Mouse (Mus musculus) cerebellum, postnatal 36 days (tissue): ENCODE measurements around the gene 2810459M11Rik.

Source experiments
- DNase-seq, 2 experiments: peaks; one replicate each; pipeline ENCODE4 v3.0.0; 2021 to 2022; ENCODE audit warnings: mixed read lengths in 2 of 2

The 2810459M11Rik gene

GRCm38 (mm10) chr1:86053198-86053921 is 7.7 kb downstream of the 2810459M11Rik start:
- DNase-seq, result peak; percentile 81 to 83

DNA sequence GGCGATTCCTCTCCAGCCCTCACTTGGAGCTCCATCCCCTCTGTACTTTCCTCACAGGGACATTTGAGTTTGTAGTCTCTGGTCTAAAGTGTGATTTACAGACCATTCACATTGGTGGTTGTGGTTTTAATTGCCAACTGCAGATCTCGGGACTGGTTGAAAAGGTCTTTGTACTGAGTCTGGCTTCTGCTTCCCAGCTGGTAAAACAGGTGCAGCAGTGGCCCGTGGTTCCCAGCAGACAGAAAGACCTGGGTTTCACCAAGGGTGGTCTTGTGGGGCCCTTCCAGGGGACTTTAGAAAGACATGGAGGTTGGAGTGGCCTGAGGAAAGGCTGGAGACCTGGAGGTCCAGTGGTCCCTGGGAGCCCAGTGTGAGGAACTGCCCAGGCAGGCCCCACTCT is 9.3 kb downstream of the 2810459M11Rik start:
- no peak for DNase-seq

GRCm38 (mm10) chr1:86056284-86056683 is 10.6 kb downstream of the 2810459M11Rik start:
- DNase-seq, result no peak

GRCm38 (mm10) chr1:86058856-86059769 is 13.4 kb downstream of the 2810459M11Rik start:
- peak; percentile 96 to 99 for DNase-seq

DNA sequence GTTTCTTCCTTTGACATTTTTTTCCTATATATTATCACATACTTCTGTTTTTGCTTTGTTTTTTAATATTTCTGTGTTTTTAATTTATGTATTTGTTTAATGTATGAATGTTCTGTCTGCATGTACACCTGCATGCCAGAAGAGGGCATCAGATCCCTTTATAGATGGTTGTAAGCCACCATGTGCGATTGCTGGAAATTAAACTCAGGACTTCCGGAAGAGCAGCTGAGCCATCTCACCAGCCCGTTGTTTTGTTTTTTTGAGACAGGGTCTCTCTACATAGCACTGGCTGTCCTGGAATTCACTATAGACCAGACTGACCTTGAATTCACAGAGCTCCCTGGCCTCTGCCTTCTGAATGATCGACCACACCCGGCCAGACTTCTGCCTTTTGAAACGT is 16.9 kb downstream of the 2810459M11Rik start:
- DNase-seq, result no peak

DNA sequence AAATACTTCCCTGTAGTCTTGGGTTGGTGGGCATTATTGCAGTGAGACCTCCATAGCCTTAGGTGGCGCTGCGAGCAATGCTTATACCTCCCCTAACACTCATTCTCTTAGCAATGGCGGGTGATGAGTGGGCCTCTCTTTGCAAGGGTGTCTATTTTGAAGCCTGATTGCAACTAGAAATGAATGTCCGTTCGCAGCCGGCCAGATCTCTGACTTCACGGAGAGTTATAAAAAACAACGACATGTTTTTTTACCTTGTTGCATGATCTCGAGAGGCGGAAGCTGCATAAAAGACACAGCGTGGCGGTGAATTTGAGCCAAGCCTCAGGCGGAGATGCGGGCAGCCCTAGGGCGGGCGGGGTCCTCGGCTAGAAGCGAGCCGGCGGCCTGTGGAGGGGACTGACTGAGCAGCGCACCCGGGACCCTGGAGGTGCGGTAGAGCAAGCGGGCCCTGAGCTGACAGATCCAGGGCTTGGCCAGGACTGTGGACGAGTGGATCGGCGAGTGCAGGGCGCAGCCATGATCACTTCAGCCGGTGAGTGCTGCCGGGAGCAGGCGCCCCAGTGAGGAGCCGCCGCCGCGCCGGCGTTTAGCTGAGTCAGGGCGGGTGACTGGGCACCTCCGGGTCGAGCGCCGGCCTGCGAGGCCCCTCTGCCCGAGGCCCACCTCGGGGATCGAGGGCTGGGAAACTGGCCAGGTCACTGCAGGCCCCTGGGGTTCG is 18.8 kb downstream of the 2810459M11Rik start, which contains the start of gene Psmd1:
Gene Psmd1 (plus strand): TSS at position 117 of the 721 bp plus-strand sequence.
- peak; percentile 88 to 94 for DNase-seq

DNA sequence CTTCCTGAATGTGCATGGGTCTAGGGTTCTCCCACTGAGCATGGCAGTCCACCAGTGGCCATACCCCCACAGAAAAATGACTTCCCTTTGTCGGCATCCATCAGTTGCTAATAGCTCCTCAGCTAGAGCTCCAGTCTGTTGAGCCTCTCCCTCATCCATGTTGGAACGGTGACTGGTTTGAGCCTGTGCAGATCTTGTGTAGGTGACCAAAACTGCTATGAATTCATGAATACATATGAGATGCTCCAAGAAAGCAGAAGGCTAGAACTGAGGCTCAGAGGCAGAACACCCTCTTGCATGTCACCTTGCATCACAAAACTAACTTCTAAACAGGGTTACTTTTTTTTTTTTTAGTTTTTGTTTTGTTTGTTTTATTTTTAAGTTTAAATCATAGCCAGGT is 30.9 kb downstream of the 2810459M11Rik start:
- DNase-seq, result no peak

GRCm38 (mm10) chr1:86094413-86094812 is 48.8 kb downstream of the 2810459M11Rik start:
- no peak for DNase-seq

DNA sequence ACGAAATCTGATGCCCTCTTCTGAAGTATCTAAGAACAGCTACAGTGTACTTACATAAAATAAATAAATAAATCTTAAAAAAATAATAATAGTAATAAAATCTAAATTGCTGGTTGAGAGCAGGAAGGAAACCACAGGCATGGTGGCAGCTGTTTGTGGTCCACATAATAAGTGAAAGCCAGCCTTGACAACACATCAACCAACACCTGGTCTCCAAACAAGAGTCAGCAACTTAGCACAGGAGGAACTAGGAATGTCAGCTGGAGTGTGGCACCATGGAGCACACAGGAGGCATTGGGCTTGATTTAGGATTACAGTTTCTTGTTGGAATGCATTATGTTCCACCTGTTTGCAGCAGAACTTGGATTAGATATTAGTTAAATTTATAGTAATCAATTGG is 59.4 kb downstream of the 2810459M11Rik start:
- no peak for DNase-seq
